Mouse (Mus musculus): ENCODE data around the gene Irgm1.
A peak's percentile ranks its signal among the peaks of the same experiment; 100 is the strongest.
"Not testable (repeated sequence)": the region's sequence is repeated elsewhere in the genome, so short reads cannot be mapped to it uniquely, and the experiment has no call there.

The Irgm1 gene

DNA sequence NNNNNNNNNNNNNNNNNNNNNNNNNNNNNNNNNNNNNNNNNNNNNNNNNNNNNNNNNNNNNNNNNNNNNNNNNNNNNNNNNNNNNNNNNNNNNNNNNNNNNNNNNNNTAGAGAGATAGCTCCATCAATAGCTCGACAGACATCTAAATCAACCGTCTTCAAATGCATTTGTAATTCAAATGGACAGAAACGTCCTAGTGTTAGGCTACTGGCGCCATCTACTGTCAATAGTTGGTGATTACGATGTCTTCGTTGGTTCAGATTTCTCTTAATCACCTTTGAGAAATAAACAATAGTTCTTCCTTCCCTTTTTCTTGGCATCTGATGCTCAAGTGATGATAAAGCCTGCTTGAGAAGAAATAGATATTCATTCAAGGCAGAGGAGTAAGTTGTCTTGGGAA is 12.5 kb downstream of the Irgm1 start:
- DNase-seq (ENCODE audit: extremely low read depth, low read depth, low spot score), result no peak

GRCm38 (mm10) chr11:48853474-48854180 is 17.9 kb downstream of the Irgm1 start:
- DNase-seq (ENCODE audit: extremely low read depth, low read depth, low spot score), result no peak

GRCm38 (mm10) chr11:48852624-48853473 is 18.6 kb downstream of the Irgm1 start:
- DNase-seq (ENCODE audit: extremely low read depth, low read depth, low spot score), result no peak

DNA sequence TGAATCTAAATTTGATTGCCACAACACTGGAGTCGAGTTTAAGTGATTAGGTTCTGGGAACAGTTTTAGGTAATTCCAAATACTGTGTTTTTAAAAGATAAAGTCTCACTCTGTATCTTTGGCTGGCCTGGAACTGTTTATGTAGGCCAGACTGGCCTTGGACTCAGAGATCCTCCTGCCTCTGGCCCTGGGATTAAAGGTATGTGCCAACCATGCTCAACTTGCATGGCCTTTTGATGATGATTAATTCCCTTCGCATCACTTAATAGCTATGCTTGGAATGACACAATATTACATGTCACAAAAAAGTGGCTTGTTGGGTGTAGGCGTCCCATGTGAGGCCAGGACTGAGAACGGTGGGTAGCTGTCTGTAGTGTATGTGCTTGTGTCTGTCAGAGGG is 19.3 kb downstream of the Irgm1 start:
- peak; percentile 93 for DNase-seq (ENCODE audit: extremely low read depth, low read depth, low spot score)

GRCm38 (mm10) chr11:48851270-48851995 is 20.1 kb downstream of the Irgm1 start:
- no peak for DNase-seq (ENCODE audit: extremely low read depth, low read depth, low spot score)

GRCm38 (mm10) chr11:48850240-48850639 is 21.2 kb downstream of the Irgm1 start:
- DNase-seq (ENCODE audit: extremely low read depth, low read depth, low spot score), result no peak

GRCm38 (mm10) chr11:48846881-48847280 is 24.6 kb downstream of the Irgm1 start:
- no peak for DNase-seq (ENCODE audit: extremely low read depth, low read depth, low spot score)

GRCm38 (mm10) chr11:48846362-48846761 is 25.1 kb downstream of the Irgm1 start:
- not testable (repeated sequence) for DNase-seq (ENCODE audit: extremely low read depth, low read depth, low spot score)

- DNase-seq (ENCODE audit: extremely low read depth, low read depth, low spot score), result no peak
Measured at GRCm38 (mm10) chr11:48845244-48845815, 26.2 kb downstream of the Irgm1 start.

DNA sequence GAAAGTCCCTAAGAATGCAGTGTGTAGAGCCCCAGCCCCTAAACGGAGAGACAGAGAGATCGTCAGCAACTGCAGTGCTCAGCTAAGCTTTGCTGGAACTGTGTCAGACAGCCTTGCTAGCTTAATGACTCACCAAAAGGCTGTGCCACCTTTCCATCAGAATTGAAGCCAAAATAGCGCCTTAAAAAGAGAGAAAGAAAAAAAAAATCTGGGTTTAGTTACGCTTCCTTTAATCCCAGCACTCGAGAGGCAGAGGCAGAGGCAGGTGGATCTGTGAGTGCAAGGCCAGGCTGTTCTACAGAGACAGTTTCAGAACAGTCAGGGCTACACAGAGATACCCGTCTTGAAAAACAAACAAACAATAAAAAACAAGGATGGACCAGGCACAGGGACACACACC is 27.2 kb downstream of the Irgm1 start:
- DNase-seq (ENCODE audit: extremely low read depth, low read depth, low spot score), result no peak

DNA sequence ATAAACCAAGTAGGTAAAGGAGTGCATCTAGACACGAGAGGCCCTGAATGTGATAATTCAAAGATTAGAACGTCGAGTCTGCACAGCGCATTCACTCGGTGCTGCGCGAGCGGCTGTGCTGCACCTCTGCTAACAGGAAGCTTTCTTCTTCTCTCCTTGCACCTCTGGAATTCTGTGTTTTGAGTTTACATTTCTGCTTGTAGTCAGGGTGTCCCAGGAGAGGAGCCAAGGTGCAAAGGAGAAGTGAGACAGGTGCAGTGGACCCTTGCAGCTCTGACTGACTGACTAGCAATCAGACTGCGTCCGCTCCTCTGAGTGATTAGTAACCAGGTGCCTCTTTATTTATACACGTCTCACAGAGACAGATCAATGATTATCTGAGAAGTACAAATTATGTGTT is 28.3 kb downstream of the Irgm1 start:
- no peak for DNase-seq (ENCODE audit: extremely low read depth, low read depth, low spot score)

DNA sequence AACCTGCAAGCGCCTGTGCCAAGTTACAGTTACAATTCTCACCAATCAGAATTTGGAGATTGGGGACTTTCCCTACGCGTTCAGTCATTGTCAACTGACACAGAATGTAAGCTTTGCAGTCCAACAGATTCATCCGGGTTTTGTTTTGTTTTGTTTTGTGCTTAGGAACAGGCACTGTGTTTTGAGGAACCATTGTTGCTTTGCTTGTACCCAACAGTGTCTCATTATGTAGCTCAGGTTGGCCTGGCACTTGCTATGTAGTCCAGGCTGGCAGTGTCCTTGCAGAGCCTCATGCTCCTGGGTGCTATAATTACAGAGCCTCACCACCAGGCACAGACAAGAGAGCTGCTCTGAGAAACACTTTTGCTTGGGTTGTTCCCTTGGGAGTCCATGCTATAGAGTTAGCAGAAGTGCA is 29.1 kb downstream of the Irgm1 start:
- no peak for DNase-seq (ENCODE audit: extremely low read depth, low read depth, low spot score)

GRCm38 (mm10) chr11:48841213-48841612 is 30.3 kb downstream of the Irgm1 start:
- DNase-seq (ENCODE audit: extremely low read depth, low read depth, low spot score), result no peak

DNA sequence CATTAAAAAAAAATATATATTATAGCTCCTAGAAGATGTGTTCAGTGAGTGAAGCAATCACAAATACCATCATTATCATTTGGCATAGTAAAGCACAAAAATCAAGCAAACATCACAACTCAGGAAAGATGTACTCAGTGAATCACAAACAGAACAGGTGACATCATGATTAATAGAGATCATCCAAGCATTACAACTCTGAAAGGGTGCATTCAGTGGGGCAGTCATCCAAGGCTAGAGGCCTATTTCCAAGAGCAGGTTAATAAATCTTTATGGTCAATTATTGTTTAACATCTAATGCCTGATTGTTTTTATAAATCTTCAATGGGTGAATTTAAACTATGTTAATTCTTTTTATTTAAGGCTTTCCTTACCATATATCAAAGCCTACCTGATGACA is 30.7 kb downstream of the Irgm1 start:
- no peak for DNase-seq (ENCODE audit: extremely low read depth, low read depth, low spot score)

DNA sequence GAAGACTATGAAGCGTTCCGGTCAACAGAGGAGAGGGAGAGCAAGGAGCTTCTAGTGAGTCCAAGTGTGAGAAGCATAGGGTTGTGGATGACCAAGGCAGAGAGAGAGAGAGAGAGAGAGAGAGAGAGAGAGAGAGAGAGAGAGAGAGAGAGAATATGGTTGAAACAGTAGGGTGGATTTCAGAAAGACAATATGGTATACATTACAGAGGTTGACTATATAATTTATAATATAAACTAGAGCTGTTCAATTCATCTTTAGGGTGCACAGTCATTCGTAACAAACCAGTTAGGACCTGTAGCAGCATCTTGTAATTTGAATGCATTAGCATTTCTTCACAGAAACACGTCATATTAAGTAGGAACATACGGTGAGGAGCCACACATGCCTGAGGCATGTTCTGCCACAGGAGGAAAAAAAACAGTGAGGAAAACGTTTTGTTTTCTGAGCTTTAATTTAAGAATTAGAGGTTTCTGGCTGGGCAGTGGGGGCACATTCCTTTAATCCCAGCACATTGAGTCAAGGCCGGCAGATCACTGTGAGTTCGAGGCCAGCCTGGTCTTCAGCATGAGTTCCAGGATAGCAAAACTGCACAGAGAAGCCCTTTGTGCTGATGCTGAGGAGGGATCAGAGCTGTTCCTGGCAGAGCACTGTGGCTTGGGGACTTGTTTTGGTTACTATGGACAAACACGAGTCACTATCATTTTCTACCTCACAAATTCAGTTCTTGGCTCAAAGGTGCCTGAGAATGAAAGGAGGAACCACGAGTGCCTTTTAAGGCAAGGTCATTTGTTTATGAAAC is 32.4 kb downstream of the Irgm1 start:
- no peak for DNase-seq (ENCODE audit: extremely low read depth, low read depth, low spot score)

GRCm38 (mm10) chr11:48838181-48838797 is 33.2 kb downstream of the Irgm1 start:
- DNase-seq (ENCODE audit: extremely low read depth, low read depth, low spot score), result no peak

DNA sequence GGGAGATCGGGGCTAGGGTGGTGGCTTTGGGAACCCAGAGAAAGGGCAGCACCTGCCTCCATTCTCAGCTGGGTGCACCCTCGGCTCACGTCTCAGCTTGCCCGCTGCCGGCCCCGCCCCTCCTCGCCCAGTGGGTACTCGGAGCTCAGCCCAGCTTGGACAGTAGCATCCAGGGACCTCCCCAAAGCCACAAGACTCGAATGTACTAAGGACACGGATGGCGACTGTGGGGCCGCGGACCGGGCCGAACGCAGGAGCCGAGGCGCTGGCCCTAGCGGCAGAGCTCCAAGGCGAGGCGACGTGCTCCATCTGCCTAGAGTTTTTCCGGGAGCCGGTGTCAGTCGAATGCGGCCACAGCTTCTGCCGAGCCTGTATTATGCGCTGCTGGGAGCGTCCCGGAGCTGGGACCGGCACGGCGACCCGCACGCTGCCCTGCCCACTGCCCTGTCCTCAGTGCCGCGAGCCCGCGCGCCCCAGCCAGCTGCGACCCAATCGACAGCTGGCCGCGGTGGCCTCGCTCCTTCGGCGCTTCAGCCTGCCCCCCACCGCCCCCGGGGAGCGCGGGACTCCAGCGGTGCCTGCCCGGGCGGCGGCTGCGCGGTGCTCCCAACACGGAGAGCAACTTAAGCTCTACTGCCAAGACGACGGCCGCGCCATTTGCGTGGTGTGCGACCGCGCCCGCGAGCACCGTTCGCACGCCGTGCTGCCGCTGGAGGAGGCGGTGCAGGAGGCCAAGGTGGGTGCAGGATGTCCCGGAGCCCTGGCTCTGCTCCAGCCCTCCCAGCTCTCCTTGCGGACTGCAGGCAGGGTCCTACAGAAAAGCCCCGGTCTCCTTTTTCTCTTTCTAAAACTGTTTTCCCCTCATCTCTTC is 33.9 kb downstream of the Irgm1 start:
- no peak for DNase-seq (ENCODE audit: extremely low read depth, low read depth, low spot score)

GRCm38 (mm10) chr11:48836990-48837309 is 34.5 kb downstream of the Irgm1 start:
- DNase-seq (ENCODE audit: extremely low read depth, low read depth, low spot score), result no peak

- DNase-seq (ENCODE audit: extremely low read depth, low read depth, low spot score), result no peak
Measured at GRCm38 (mm10) chr11:48835923-48836322, 35.6 kb downstream of the Irgm1 start.
